Mouse (Mus musculus) gastrocnemius, postnatal 14 days (tissue): ENCODE data around the gene 1700086D15Rik. TPM values are rescaled to one million over a fixed set of nuclear protein-coding genes. Genes with fewer than 3 reads are reported as not detected.

ENCODE experiments used
- DNase-seq: peaks from one replicate; pipeline ENCODE4 v3.0.0; 2021; ENCODE audit warnings: mixed read lengths
- intact Hi-C: fragments of 180-260 bp; cut with DNase I; formaldehyde crosslinking; loops from one replicate; pipeline ENCODE4 v1.15.1; 2025; ENCODE audit warnings: low total_unique reads
- long read RNA-seq, 2 experiments: library from polyadenylated mRNA; stranded (forward); transcript quantifications; one replicate each; pipeline ENCODE4 v2.0.0; 2021
- total RNA-seq, 2 experiments: library from RNA; stranded (reverse); gene quantifications; 2 replicates each; pipeline ENCODE4 v1.2.3; 2021

1700086D15Rik gene
- total RNA-seq = not detected
- long read RNA-seq, experiment 1 = 0 reads
- long read RNA-seq, experiment 2 = 0 reads

DNA sequence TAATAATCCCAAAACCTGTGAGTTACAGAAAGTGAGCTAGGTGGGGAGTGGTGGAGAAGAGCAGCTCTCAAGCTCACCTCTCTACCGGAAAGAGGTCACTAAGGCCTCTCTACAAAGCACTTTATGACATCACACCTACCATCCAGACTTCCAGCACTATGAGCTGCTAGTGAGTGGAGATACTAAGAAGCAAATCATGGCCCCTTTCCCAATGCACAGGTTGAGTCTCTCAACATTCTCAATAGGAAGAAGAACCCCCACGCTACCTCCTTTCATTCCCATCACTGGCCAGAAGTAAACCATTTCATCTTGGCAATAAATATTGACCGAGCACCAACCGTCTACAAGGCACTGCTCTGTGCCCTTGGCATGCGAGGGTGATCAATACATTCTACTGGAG lies at the start of gene 1700086D15Rik:
1700086D15Rik (minus strand) TSS at position 101 of the 400 bp plus-strand sequence.
- intact Hi-C loops = no loop called here
- no peak for DNase-seq

DNA sequence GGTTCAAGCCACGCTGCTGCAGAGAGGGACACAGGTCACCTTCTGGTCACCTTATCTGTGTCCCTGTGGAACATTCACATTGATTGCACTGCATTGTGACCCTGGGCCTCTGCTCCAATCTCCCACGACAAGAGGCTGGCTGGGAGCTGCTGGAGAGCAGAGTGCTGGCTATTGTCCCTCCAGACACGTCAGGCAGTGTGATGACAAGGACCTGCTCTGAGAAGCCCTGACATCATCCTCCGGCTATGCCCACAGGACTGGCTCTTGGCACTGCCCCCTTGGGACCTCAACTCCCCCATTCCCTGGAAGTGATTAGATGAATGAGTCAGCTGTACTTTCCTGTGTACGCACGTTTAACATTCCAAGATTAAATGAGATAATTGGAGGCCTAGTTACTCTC lies 49.8 kb upstream of the 1700086D15Rik start:
- intact Hi-C loops = no loop called here
- DNase-seq = no peak

DNA sequence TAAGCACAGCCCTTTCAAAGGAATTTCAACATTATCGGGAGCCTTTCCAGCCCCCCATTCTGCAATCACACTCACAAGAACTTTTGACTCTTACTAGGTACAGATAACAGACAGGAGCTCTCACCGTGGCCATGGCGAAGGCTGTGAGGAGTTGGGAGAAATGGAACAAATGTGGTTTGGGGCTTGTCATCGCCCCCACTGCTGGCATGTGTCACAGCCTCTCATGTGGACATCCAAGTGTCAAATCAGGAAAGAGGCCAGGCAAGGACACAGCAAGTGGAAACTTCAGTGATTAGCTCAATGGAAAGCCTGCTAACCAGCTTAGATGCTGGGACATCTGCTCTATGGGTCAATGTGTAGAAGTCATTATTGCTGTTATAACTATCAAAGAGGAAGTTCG lies 45.6 kb upstream of the 1700086D15Rik start:
- intact Hi-C loops = no loop called here

GRCm38 (mm10) chr11:65204651-65205050 lies 45.0 kb upstream of the 1700086D15Rik start:
- DNase-seq = no peak
- intact Hi-C loops = no loop called here

More for the DNA sequence above, 45.6 kb upstream of the 1700086D15Rik start:
- no peak for DNase-seq

- no peak for DNase-seq
- intact Hi-C loops = no loop called here
Measured at GRCm38 (mm10) chr11:65203020-65203419, 43.3 kb upstream of the 1700086D15Rik start.

DNA sequence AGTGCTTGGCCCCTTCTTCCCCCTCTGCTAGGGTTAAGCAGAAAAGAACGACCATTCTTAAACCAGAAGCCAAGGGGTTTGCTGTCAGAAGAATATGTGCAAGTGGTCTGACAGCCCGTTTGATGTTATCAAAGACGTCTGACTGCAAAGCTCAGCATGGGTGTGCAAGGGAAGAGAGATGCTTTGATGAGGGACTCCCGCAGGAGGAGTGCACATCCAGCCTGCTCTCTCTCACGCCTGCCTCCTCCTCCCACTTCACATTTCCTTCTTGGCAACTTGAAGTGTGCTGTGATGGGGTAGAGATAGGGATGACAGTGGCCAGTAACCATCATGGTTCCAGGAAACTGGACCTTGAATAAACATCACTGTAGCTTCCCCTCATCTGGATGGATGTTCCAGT lies 42.5 kb upstream of the 1700086D15Rik start:
- intact Hi-C loops = no loop called here
- no peak for DNase-seq

- intact Hi-C loops = loop anchor here (5.0 kb wide), 1 partner anchor 479 kb away; no protein-coding TSS in a partner anchor
- no peak for DNase-seq
Measured at GRCm38 (mm10) chr11:65198026-65198425, 38.3 kb upstream of the 1700086D15Rik start.

- intact Hi-C loops = loop anchor here (5.0 kb wide), 1 partner anchor 480 kb away; no protein-coding TSS in a partner anchor
- DNase-seq = peak; percentile 44
Measured at GRCm38 (mm10) chr11:65197280-65197679, 37.6 kb upstream of the 1700086D15Rik start.

- intact Hi-C loops = no loop called here
- no peak for DNase-seq
Measured at GRCm38 (mm10) chr11:65186974-65187373, 27.3 kb upstream of the 1700086D15Rik start.

DNA sequence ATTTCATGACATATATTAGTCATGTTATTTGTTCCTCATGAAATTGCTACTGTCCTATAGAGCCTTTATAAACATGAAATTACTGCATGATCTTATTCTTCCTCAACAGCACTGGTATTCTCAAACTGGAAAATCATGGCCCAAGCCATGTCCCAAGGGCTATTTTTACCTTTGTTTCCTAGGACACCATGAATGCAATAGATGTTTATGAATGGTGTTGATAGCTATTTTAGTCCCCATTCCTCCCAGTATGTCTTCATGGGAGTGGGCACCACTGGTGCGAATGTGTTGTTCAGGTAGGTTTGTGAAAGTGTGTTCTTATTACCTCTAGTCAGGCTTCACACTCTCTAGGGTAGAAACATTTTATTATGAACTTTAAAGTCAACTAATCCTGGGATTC lies 25.4 kb upstream of the 1700086D15Rik start:
- DNase-seq = no peak
- intact Hi-C loops = no loop called here

GRCm38 (mm10) chr11:65170121-65170750 lies 10.5 kb upstream of the 1700086D15Rik start:
- intact Hi-C loops = no loop called here
- DNase-seq = no peak

DNA sequence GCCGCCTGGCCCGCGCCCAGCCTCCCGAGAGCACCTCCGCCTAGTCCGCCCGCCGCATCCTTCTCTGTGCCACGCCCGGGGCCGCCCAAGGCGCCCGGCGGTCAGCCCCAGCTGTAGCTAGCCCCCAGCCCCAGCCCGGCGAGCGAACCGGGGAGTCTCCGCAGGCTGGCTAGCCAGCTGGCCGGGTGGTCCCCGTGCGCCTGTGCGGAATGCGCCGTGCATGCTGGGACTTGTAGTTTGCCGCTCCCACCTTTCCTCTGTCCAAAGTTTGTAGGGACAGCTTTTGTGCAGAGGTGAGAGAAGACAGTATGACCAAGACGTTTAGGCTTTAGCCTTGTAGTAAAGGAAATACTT lies 3.1 kb upstream of the 1700086D15Rik start, which contains the start of gene Arhgap44:
Arhgap44 (minus strand) TSS at position 195 of the 354 bp plus-strand sequence.
- intact Hi-C loops = no loop called here
- peak; percentile 70 for DNase-seq

DNA sequence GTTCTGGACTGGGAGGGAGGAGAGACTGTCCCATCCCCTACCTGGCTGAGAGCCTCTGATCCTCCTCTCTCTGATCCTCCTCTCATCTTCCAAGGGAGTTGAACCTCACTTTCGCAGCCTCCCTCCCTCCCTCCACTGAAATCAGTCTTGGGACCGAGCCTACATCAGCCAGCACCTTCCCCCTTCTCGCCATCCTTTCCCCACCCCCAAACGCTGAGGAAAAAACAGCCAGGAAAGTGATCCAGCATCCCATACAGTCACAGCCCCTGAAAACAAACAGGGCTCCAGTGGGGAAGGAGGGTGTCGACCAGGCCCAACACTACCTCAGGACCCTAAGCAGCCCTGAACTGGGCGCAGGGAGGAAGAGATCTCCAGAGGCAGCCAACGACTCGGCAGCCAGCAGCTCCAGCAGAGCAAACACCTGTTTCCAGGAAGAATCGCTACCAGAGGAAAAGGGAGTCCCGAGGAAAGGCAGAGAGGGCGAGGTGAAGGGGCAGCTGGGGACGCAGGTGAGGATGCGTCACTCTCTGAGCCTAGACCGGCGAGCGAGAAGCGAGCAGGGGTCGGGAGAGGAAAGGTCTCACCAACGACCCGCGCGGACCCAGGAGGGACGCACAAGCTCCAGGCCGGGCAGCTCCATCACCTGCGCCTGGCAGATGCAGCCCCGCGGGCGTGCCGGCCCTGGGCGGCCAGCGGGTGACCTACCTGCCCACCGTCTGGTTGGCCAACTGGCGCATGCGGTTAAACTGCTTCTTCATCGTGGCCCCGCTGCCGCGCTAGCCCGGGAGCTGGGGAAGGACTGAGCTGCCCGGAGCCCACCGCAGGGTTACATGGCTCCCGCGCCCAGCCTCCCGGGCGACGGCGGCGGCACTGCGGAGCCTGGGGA lies 2.4 kb upstream of the 1700086D15Rik start:
- DNase-seq = peak; percentile 18
- intact Hi-C loops = no loop called here

GRCm38 (mm10) chr11:65160991-65161880 lies 1.5 kb upstream of the 1700086D15Rik start:
- intact Hi-C loops = no loop called here
- no peak for DNase-seq

DNA sequence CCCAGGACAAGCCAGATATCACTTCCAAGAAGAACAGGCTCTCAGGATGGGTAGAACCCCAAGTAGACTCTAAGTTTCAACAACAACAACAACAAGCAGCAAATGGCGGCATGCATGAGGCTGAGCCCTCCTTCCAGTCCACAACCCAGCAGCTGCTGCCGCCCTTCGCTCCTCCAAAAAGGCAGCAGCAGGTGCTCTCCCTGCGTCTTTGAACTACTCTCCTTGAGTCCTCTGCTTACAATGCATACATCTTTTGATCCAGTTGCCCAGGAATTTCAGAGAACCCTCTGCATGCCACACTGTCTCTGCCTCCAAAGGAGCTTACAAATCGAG lies 1.1 kb downstream of the 1700086D15Rik start:
- no peak for DNase-seq
- intact Hi-C loops = no loop called here

DNA sequence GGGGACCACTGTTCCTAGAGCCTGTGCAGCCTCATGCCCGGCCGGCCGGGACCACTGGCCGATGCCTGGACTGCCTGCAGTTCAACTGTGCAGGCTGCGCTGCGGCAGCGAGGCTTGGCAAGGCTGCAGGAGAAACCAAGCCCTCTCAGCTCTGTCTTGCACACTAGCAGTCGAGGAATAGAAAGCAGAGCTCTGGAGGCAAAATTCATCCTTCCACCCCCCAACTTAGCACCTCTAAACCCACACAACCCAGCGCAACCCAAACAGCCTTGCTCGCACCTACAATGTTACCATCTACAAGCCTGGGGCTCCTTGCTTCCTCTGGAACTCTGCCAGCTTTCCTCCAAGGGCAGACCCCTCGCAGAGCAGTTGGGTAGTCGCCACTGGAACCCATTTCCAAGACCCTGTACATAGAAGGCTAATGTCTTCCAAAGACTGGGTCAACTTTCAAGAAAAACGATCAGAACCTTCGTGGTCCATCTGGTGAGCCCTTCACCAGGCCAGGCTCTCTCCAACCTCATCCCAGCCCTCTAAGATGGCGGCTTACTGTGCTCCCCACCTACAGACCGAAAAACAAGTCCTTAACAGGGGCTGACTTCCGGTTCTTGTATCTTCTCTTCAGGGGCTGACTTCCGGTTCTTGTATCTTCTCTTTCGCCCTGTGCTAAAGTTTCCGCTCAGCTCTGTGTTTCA lies 1.6 kb downstream of the 1700086D15Rik start:
- DNase-seq = no peak
- intact Hi-C loops = no loop called here

GRCm38 (mm10) chr11:65153006-65153405 lies 6.7 kb downstream of the 1700086D15Rik start:
- intact Hi-C loops = no loop called here
- no peak for DNase-seq

- no peak for DNase-seq
- intact Hi-C loops = no loop called here
Measured at GRCm38 (mm10) chr11:65148441-65148840, 11.2 kb downstream of the 1700086D15Rik start.

GRCm38 (mm10) chr11:65142838-65143417 lies 16.8 kb downstream of the 1700086D15Rik start:
- intact Hi-C loops = no loop called here
- no peak for DNase-seq
